Mouse (Mus musculus): Measurements from ENCODE around the gene Traf7. TPM values are rescaled to one million over a fixed set of nuclear protein-coding genes. Genes with fewer than 3 reads are reported as not detected.
A peak's percentile ranks its signal among the peaks of the same experiment; 100 is the strongest.

The Traf7 gene
- total and polyA plus RNA-seq, 3 experiments: 121 to 261 TPM; not detected in 1

GRCm38 (mm10) chr17:24561592-24561991 lies 33.9 kb upstream of the Traf7 start:
- Histone ChIP-seq H3K4me1 (ENCODE audit: control insufficient read depth in 1 of 2, insufficient read depth in 2 of 2, low read length in 2 of 2) (peaks cover 4 to 18% of the 10 kb centered on the region in 2 experiments; a peak in 3 of 4 replicates), H3K79me2 (ENCODE audit: control insufficient read depth, insufficient read depth, low read length, poor library complexity) (no peaks in the 10 kb centered on the region), H3K9ac (ENCODE audit: control insufficient read depth, low read depth, low read length, poor library complexity, severe bottlenecking) (no peak overlapping the region), H3K4me3 (ENCODE audit: control insufficient read depth in 1 of 2, insufficient read depth in 1 of 2, low read depth in 2 of 2, low read length in 2 of 2) (no peak overlapping the region), H3K36me3 (ENCODE audit: control insufficient read depth in 1 of 2, insufficient read depth in 2 of 2, low read length in 2 of 2) (peaks cover 0 to 13% of the 10 kb centered on the region in 2 experiments; a peak in 2 of 4 replicates), H3K9me3 (replicated peaks; ENCODE audit: insufficient read depth, low read length) (no peaks in the 10 kb centered on the region), H3K27me3 (ENCODE audit: control insufficient read depth in 1 of 2, insufficient read depth in 2 of 2, low read length in 2 of 2) (no peaks in the 10 kb centered on the region), H3K27ac (ENCODE audit: control insufficient read depth, low read depth, low read length) (peak overlapping the region; percentile 6; the same call in 1 of the 2 replicates)
- no peak for DNase-seq (ENCODE audit: low read depth, low spot score)
- TF ChIP-seq ZC3H11A (IDR thresholded peaks at IDR 0.05; ENCODE audit: low read depth, low read length) (no peak), POLR2A (IDR thresholded peaks at IDR 0.05; ENCODE audit: control insufficient read depth in 1 of 2, insufficient read depth in 1 of 2, low read depth in 1 of 2, low read length in 2 of 2, poor library complexity in 1 of 2) (no peak), BHLHE40 (IDR thresholded peaks at IDR 0.05; ENCODE audit: borderline replicate concordance, low read depth, low read length) (no peak), ELF1 (IDR thresholded peaks at IDR 0.05; ENCODE audit: low read depth, low read length) (no peak)

GRCm38 (mm10) chr17:24560301-24561028 lies 32.7 kb upstream of the Traf7 start:
- Histone ChIP-seq H3K27ac (ENCODE audit: control insufficient read depth, low read depth, low read length) (peak overlapping the region; percentile 6; the same call in 1 of the 2 replicates), H3K4me3 (ENCODE audit: control insufficient read depth in 1 of 2, insufficient read depth in 1 of 2, low read depth in 2 of 2, low read length in 2 of 2) (no peak overlapping the region), H3K9ac (ENCODE audit: control insufficient read depth, low read depth, low read length, poor library complexity, severe bottlenecking) (no peak overlapping the region), H3K9me3 (replicated peaks; ENCODE audit: insufficient read depth, low read length) (no peaks in the 10 kb centered on the region), H3K27me3 (ENCODE audit: control insufficient read depth in 1 of 2, insufficient read depth in 2 of 2, low read length in 2 of 2) (no peaks in the 10 kb centered on the region), H3K4me1 (ENCODE audit: control insufficient read depth in 1 of 2, insufficient read depth in 2 of 2, low read length in 2 of 2) (peaks cover 3 to 16% of the 10 kb centered on the region in 2 experiments; a peak in 3 of 4 replicates), H3K79me2 (ENCODE audit: control insufficient read depth, insufficient read depth, low read length, poor library complexity) (no peaks in the 10 kb centered on the region), H3K36me3 (ENCODE audit: control insufficient read depth in 1 of 2, insufficient read depth in 2 of 2, low read length in 2 of 2) (peaks cover 0 to 13% of the 10 kb centered on the region in 2 experiments; a peak in 2 of 4 replicates)
- no peak for DNase-seq (ENCODE audit: low read depth, low spot score)
- no peak for TF ChIP-seq TAL1 (IDR thresholded peaks at IDR 0.05; ENCODE audit: low read length)
- TF ChIP-seq NRF1 (IDR thresholded peaks at IDR 0.05; ENCODE audit: insufficient read depth, low read depth, low read length, poor library complexity, severe bottlenecking): no peak
- TF ChIP-seq ZNF384 (IDR thresholded peaks at IDR 0.05; ENCODE audit: low read depth, low read length): no peak
- no peak for TF ChIP-seq POLR2AphosphoS5 (IDR thresholded peaks at IDR 0.05; ENCODE audit: borderline replicate concordance, low read depth, low read length)
- no peak for TF ChIP-seq ZKSCAN1 (IDR thresholded peaks at IDR 0.05; ENCODE audit: low read depth, low read length)
- no peak for TF ChIP-seq ZMIZ1 (IDR thresholded peaks at IDR 0.05; ENCODE audit: low read depth, low read length)
- TF ChIP-seq MEF2A (IDR thresholded peaks at IDR 0.05; ENCODE audit: extremely low read depth, insufficient replicate concordance, low read depth, low read length, poor library complexity, severe bottlenecking): no peak
- no peak for TF ChIP-seq E2F4 (IDR thresholded peaks at IDR 0.05; ENCODE audit: borderline replicate concordance, low read depth, low read length)
- TF ChIP-seq GABPA (IDR thresholded peaks at IDR 0.05; ENCODE audit: low read depth, low read length): no peak
- TF ChIP-seq CTCF (IDR thresholded peaks at IDR 0.05 in 2 of 3, conservative IDR thresholded peaks at IDR 0.05 in 1 of 3; ENCODE audit: control insufficient read depth in 1 of 3, insufficient read depth in 1 of 3, low read depth in 2 of 3, low read length in 3 of 3, poor library complexity in 1 of 3, severe bottlenecking in 1 of 3): no peak
- no peak for TF ChIP-seq SIN3A (IDR thresholded peaks at IDR 0.05; ENCODE audit: low read length)
- TF ChIP-seq POLR2A (IDR thresholded peaks at IDR 0.05; ENCODE audit: control insufficient read depth in 1 of 2, insufficient read depth in 1 of 2, low read depth in 1 of 2, low read length in 2 of 2, poor library complexity in 1 of 2): no peak
- TF ChIP-seq MYB (IDR thresholded peaks at IDR 0.05; ENCODE audit: low read depth, low read length): no peak
